21 mouse cellular contexts compared by ENCODE assay signal in genomic region chr11:18421076-18421475, GRCm38 (mm10).
DNase-seq lines count a peak whose midpoint lies in the region; ATAC-seq and TF ChIP-seq lines count a peak whose summit lies in the region.
"Had no signal": no experiment of that assay in that cellular context is flagged by ENCODE, and none has a peak within 500 bp of the region (broad histone marks: within the 10 kb centered on the region; RNA-seq: fewer than 3 reads in every experiment).

No protein-coding gene starts in this region.

- no peak overlapping the region for H3K27ac ChIP-seq in forebrain, embryonic 14.5 days (ENCODE audit: low read depth, low read length)
- no peak overlapping the region for H3K27ac ChIP-seq in forebrain, embryonic 16.5 days (ENCODE audit: low read length)
- H3K27ac ChIP-seq: embryonic facial prominence, embryonic 13.5 days; embryonic facial prominence, embryonic 15.5 days; forebrain, embryonic 10.5 days; forebrain, embryonic 12.5 days; forebrain, embryonic 15.5 days had no signal

- no peak for TF ChIP-seq CTCF in brain, embryonic 14.5 days (IDR thresholded peaks at IDR 0.05; ENCODE audit: borderline replicate concordance, extremely low read depth, insufficient read depth, insufficient read length)

- no peak overlapping the region for H3K4me2 ChIP-seq in forebrain, embryonic 14.5 days (ENCODE audit: low read length)
- H3K4me2 ChIP-seq in forebrain, embryonic 16.5 days (ENCODE audit: low read length), result no peak overlapping the region
- H3K4me2 ChIP-seq: embryonic facial prominence, embryonic 13.5 days; embryonic facial prominence, embryonic 15.5 days; forebrain, embryonic 12.5 days; forebrain, embryonic 15.5 days had no signal

- no peaks in the 10 kb centered on the region for H3K36me3 ChIP-seq in forebrain, embryonic 14.5 days (ENCODE audit: control insufficient read depth, insufficient read depth, low read length)
- H3K36me3 ChIP-seq in forebrain, embryonic 16.5 days (ENCODE audit: control insufficient read depth, insufficient read depth), result no peaks in the 10 kb centered on the region
- H3K36me3 ChIP-seq: embryonic facial prominence, embryonic 13.5 days; embryonic facial prominence, embryonic 15.5 days; forebrain, embryonic 10.5 days; forebrain, embryonic 12.5 days; forebrain, embryonic 15.5 days had no signal

- ATAC-seq in forebrain, embryonic 14.5 days, result no peak
- ATAC-seq in forebrain, embryonic 16.5 days, result no peak
- ATAC-seq: activated CD4-positive, CD25-positive, alpha-beta regulatory T cell, adult 4 months; forebrain, embryonic 15.5 days; Patski had no signal

- H3K4me1 ChIP-seq in forebrain, embryonic 14.5 days (ENCODE audit: control insufficient read depth, insufficient read depth, low read length), result no peaks in the 10 kb centered on the region
- no peaks in the 10 kb centered on the region for H3K4me1 ChIP-seq in forebrain, embryonic 16.5 days (replicated peaks; ENCODE audit: control insufficient read depth, insufficient read depth, low read length)
- H3K4me1 ChIP-seq: embryonic facial prominence, embryonic 13.5 days; embryonic facial prominence, embryonic 15.5 days; forebrain, embryonic 10.5 days; forebrain, embryonic 12.5 days; forebrain, embryonic 15.5 days had no signal

- WGBS in forebrain, embryonic 14.5 days, result 35% methylated on average over 3 of the region's 3 CpGs
- WGBS in forebrain, embryonic 16.5 days, result 25% methylated on average over 3 of the region's 3 CpGs

- H3K9ac ChIP-seq in forebrain, embryonic 14.5 days (ENCODE audit: low read length), result no peak overlapping the region
- H3K9ac ChIP-seq in forebrain, embryonic 16.5 days (replicated peaks; ENCODE audit: low read depth, low read length), result no peak overlapping the region
- H3K9ac ChIP-seq: embryonic facial prominence, embryonic 13.5 days; embryonic facial prominence, embryonic 15.5 days; forebrain, embryonic 12.5 days; forebrain, embryonic 15.5 days had no signal

- H3K4me3 ChIP-seq in forebrain, embryonic 14.5 days (ENCODE audit: low read depth, low read length), result no peak overlapping the region
- no peak overlapping the region for H3K4me3 ChIP-seq in forebrain, embryonic 16.5 days (replicated peaks; ENCODE audit: low read length)
- H3K4me3 ChIP-seq: embryonic facial prominence, embryonic 13.5 days; embryonic facial prominence, embryonic 15.5 days; erythroblast, embryonic 14.5 days; forebrain, embryonic 10.5 days; forebrain, embryonic 12.5 days; forebrain, embryonic 15.5 days had no signal

- H3K27me3 ChIP-seq in forebrain, embryonic 14.5 days (replicated peaks; ENCODE audit: control insufficient read depth, insufficient read depth, low read length), result no peaks in the 10 kb centered on the region
- no peaks in the 10 kb centered on the region for H3K27me3 ChIP-seq in forebrain, embryonic 16.5 days (replicated peaks; ENCODE audit: control insufficient read depth, insufficient read depth, low read length)
- H3K27me3 ChIP-seq: embryonic facial prominence, embryonic 13.5 days; embryonic facial prominence, embryonic 15.5 days; forebrain, embryonic 12.5 days; forebrain, embryonic 15.5 days; Patski had no signal

- H3K9me3 ChIP-seq in forebrain, embryonic 14.5 days (replicated peaks; ENCODE audit: control insufficient read depth, low read length), result no peaks in the 10 kb centered on the region
- H3K9me3 ChIP-seq in forebrain, embryonic 16.5 days (ENCODE audit: control insufficient read depth, low read length), result no peaks in the 10 kb centered on the region
- H3K9me3 ChIP-seq: embryonic facial prominence, embryonic 13.5 days; embryonic facial prominence, embryonic 15.5 days; forebrain, embryonic 10.5 days; forebrain, embryonic 12.5 days; forebrain, embryonic 15.5 days had no signal

- peak; percentile 24 for DNase-seq in forebrain, embryonic 14.5 days (ENCODE audit: low spot score)
- DNase-seq in Muller cell, postnatal 12 days (ENCODE audit: inconsistent ontology term), result peak; percentile 63
- peak; percentile 43 for DNase-seq in brain, embryonic 14.5 days (ENCODE audit: low read depth)
- DNase-seq in gastrocnemius, postnatal 10 days, result no peak
- DNase-seq: adrenal gland, adult 8-10 months; adrenal gland, postnatal 14 days; adrenal gland, postnatal 36 days; cerebellum, adult 11 months; cerebellum, adult 18-20 months; cerebellum, adult 9-10 months; cerebellum, postnatal 36 days; embryo, embryonic 11 days had no signal

- no peak for TF ChIP-seq POLR2A in brain, embryonic 14.5 days (IDR thresholded peaks at IDR 0.05; ENCODE audit: borderline replicate concordance, extremely low read depth, insufficient read depth, insufficient read length, poor library complexity, severe bottlenecking)
